Mouse (Mus musculus) T-helper 17 cell (primary cell): Measurements from ENCODE around the gene Rrp36.

ENCODE experiments used
- in situ Hi-C, 2 experiments: fragments of 300-600 bp; cut with MboI, MseI; formaldehyde crosslinking; loops; 1 replicate in 1 of 2; 2 replicates in 1 of 2; pipeline ENCODE4 v1.15.1; 2025; ENCODE audit warnings: high pct_unique_total_duplicates in 2 of 2

Rrp36 gene

DNA sequence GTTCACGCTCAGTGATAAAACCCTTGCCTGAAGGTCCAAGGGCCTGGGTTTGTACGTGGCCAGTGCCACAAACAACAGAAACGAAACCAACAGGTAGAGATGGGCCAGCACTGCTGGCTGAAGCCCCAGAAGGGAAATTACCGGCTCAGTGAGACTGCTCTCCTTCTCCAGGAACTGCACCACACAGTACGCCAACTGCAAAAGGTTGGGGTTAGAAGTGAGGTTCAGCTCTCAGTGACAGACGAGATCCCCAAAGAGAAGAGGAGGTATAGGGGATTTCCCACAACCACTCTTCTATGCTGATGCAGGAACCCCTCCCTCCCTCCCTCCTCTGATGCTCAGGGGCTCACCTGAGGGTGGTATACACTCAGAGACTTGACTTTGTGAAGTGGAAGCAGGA lies 11.8 kb upstream of the Rrp36 start:
- in situ Hi-C loops = no loop called here

- in situ Hi-C loops = no loop called here
These were observed 8.7 kb upstream of the Rrp36 start for GRCm38 (mm10) chr17:46682654-46683389.

- in situ Hi-C loops = no loop called here
These were observed 7.4 kb upstream of the Rrp36 start for GRCm38 (mm10) chr17:46681466-46682118.

DNA sequence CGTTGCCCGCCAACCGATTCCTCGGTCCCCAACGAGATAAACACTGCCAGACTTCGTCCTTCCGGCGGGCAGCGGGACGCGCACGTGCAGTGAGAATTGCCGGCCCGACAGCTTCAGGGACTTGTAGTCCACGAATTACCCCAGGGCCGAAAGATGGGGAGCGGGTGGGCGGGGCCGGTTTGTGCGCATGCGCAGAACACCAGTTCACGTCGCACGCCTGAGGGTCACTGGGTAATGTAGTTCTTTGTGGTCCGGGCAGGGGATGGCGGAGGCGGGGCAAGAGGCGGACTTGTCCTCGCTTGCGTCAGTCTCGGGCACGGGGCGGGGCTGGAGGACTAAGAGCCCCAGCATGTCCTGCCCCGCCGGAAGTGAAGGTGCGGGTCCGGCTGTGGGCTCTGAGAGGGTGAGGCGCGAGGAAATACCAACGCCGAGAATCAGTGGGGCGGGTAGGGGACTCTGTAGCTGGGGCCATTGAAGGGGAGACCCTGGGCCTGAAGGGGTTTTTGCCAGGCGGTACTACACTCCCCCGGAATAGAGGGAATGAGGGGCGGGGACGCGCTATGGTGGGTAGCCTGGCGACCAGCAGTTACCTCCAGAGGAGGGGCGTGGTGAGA lies 6.7 kb upstream of the Rrp36 start, which contains the start of gene Klhdc3:
TSS of gene Klhdc3 (minus strand) at position 155 of the 614 bp plus-strand sequence.
- in situ Hi-C loops = no loop called here

DNA sequence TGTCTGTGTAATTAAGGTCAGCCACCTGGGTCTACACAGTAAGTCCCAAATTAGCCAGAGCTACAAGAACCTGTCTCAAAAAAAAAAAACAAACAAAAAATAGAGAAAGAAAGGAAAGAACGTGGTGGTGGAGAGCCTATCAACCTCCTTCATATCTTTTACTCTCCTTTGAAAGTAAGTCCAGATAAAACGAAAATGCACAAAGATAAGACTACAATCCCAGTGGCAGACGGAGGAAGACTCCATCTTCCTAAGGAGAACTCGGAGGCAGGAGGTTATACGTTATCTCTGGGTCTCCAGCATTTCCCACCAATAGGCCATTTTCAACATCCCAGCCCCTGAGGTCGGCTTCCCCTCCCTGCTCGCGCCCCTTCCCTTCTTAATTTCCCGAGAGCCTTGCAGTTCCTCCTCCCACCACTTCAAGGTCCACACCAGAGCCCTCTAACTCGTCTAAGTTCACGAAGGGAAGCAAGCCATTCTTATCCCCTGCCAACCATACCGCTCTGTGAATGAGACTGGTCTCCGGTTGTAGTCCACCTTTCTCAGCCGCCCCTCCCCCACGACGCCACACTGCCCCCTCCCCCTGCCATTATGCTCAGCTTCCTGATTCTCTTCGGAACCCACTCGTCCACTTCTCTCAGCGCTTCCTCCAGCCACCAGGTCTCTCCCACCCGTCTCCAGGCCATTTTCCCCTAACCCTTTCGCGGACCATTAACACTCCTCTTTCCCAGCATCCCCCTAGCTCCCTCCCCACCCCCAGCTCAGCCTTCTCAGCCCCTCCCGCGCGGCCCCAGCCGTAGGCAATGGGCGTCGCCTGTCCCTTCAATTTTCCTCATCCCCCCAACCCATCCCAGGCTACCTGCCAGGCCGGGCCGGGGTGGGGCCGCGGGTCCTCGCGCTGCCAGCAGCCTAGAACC lies 5.9 kb upstream of the Rrp36 start:
- in situ Hi-C loops = no loop called here

GRCm38 (mm10) chr17:46678911-46679310 lies 4.8 kb upstream of the Rrp36 start:
- in situ Hi-C loops = no loop called here

GRCm38 (mm10) chr17:46678416-46678815 lies 4.3 kb upstream of the Rrp36 start, which contains the start of gene Mea1:
Gene Mea1 (plus strand): TSS chr17:46678793.
- in situ Hi-C loops = no loop called here

- in situ Hi-C loops = no loop called here
These were observed 555 bp upstream of the Rrp36 start for GRCm38 (mm10) chr17:46674530-46675283.

- in situ Hi-C loops = loop anchor here in 1 of 2 experiments (10.0 kb wide), 1 partner anchor 55 kb away; the partner anchor contains the start of gene Gnmt
These were observed 4.2 kb downstream of the Rrp36 start for GRCm38 (mm10) chr17:46669911-46670310.

- in situ Hi-C loops = loop anchor here in 1 of 2 experiments (10.0 kb wide), 1 partner anchor 57 kb away; the partner anchor contains the start of gene Gnmt
These were observed 6.4 kb downstream of the Rrp36 start for GRCm38 (mm10) chr17:46667712-46668111.

- in situ Hi-C loops = loop anchor here in 1 of 2 experiments (10.0 kb wide), 1 partner anchor 62 kb away; the partner anchor contains the start of gene Gnmt
These were observed 11.4 kb downstream of the Rrp36 start for GRCm38 (mm10) chr17:46662730-46663129.

DNA sequence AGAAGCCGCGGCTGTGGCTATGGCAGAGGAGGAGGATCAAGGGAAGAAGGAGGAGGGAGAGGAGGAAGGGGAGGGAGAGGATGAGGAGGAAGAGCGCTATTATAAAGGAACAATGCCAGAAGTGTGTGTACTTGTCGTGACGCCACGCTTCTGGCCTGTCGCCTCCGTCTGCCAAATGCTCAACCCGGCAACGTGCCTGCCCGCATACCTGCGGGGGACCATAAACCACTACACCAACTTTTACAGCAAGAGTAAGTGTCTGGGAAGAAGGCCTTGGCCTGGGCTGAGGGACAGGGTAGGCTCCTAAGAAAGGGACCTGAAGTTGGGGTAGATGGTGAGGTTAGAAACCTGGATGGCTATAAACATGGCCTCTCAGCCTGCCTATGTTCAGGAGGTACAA lies 12.2 kb downstream of the Rrp36 start:
- in situ Hi-C loops = loop anchor here in 1 of 2 experiments (10.0 kb wide), 1 partner anchor 63 kb away; the partner anchor contains the start of gene Gnmt

- in situ Hi-C loops = loop anchor here in 1 of 2 experiments (10.0 kb wide), 1 partner anchor 63 kb away; the partner anchor contains the start of gene Gnmt
These were observed 12.8 kb downstream of the Rrp36 start for GRCm38 (mm10) chr17:46661351-46661750.

DNA sequence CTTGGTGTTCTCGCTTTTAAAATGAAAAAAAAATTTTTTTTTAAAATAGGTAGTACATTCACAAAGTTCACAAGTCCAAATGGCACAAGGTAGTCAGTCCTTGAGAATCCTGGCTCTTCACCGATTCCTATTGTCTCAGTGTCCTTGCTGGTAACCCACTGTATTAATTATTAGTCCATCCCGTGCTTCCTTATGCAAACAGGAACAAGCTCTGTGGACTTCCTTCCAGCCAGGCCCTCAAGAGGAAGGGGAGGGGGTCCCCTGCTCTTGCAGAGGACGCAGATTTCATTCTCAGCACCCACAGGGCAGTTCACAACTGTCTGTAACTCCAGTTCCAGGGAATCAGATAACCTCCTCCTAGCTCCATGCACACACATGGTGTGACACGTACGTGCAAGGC lies 18.1 kb downstream of the Rrp36 start:
- in situ Hi-C loops = loop anchor here in 1 of 2 experiments (10.0 kb wide), 1 partner anchor 839 kb away; no protein-coding TSS in a partner anchor

GRCm38 (mm10) chr17:46651755-46652547 lies 22.2 kb downstream of the Rrp36 start:
- in situ Hi-C loops = loop anchor here in 1 of 2 experiments (10.0 kb wide), 1 partner anchor 843 kb away; no protein-coding TSS in a partner anchor

DNA sequence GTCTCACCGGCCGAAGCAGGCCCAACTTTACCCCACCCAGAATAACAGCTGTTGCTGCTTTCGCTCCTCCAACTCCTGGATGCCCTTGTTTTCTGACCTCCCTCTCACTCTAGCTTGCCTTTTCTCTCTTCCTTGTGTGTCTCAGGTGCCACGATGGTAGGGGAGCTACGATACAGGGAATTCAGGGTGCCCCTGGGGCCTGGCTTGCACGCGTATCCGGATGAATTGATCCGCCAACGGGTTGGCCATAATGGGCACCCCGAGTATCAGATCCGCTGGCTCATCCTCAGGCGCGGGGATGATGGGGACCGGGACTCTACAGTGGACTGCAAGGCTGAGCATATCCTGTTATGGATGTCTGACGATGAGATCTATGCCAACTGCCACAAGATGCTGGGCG lies 22.9 kb downstream of the Rrp36 start:
- in situ Hi-C loops = loop anchor here in 1 of 2 experiments (10.0 kb wide), 1 partner anchor 844 kb away; no protein-coding TSS in a partner anchor

DNA sequence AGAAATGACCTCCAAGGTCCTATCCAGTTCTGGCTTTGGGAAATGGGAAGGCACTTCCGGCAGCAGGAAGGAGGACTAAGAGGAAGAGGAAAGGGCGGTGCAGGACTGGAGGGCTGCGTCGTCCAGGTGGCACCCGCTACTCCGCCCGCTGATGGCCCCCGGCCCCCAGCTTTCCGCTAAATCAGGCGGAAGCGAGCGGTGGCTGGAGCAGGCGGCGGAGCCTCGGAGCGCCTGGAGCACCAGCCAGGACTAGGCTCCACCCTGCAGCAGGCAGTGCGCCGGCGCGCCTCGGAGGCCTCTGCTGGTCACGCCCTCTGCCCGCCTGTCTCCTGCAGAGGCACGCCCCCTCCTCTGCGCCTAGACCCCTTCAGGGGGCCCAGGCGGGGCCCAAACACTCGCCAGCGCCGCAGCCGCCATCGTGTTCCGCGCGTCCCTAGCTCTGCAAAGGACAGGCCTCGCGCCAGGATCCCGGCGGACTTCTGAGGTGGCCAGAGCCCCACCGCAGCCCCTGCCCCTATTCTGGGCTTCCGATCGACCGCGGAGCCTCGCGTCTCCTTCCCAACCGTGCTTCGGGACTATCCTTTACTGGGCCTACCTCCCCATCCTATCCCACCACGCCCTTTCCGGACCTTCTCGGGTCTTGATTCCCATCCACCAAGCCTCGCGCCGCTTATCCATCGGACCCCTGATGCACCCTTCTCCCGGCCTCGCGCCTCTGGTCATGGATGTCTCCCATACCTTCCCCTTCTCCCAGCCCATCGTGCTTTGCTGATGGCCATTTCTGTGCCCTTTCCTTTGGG lies 23.7 kb downstream of the Rrp36 start, which contains the start of gene Cul7:
TSS of gene Cul7 (plus strand) at position 106 of the 800 bp plus-strand sequence.
- in situ Hi-C loops = loop anchor here in 1 of 2 experiments (10.0 kb wide), 1 partner anchor 844 kb away; no protein-coding TSS in a partner anchor

DNA sequence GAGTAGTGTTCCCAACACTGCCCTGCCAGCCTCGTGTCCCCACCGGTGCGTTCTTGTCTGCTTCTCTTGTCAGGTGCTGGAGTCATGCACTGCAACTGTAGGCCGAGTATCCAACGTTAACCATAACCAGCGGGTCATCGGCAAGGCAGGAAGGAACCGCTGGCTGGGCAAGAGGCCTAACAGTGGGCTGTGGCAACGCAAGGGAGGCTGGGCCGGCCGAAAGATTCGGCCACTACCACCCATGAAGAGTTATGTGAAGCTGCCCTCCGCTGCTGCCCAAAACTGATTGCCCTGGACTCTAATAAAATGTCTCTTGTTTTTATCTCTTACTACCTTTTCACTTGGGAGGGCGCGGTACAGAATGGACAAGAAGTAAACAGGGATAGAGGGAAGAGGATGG lies 24.3 kb downstream of the Rrp36 start:
- in situ Hi-C loops = loop anchor here in 1 of 2 experiments (10.0 kb wide), 1 partner anchor 845 kb away; no protein-coding TSS in a partner anchor
